Mouse (Mus musculus) stomach, adult 2 months (tissue): ENCODE data around the gene Elavl4. TPM values are rescaled to one million over a fixed set of nuclear protein-coding genes. Genes with fewer than 3 reads are reported as not detected.

ENCODE experiments used
- polyA plus RNA-seq: library from polyadenylated mRNA; depleted of rRNA; stranded (reverse); fragments of >200 nt; gene quantifications from 2 replicates; pipeline ENCODE4 v1.2.3, GENCODE M21; 2012; rRNA removed

Gene Elavl4
- 0.10 and 0.35 TPM in 2 replicates for polyA plus RNA-seq

GRCm38 (mm10) chr4:110351178-110352000 is at the start of gene Elavl4:
Gene Elavl4, minus strand, starts transcription at chr4:110351909.

GRCm38 (mm10) chr4:110397618-110398045 is 45.9 kb upstream of the Elavl4 start, which contains the start of gene Agbl4:
Gene Agbl4, plus strand, starts transcription at chr4:110397661.

Other genes starting within 250 kb of the Elavl4 start
- not detected in 2 replicates for gene Agbl4, start 45.8 kb upstream of the Elavl4 start, polyA plus RNA-seq